Mouse (Mus musculus) testis, adult 2 months (tissue): Measurements from ENCODE around the gene Dlgap1.

Experiments
- CTCF ChIP-seq: fragments of 200-500 bp; IDR thresholded peaks from 2 replicates; pipeline ENCODE4 v1.5.1; 2012; ENCODE audit warnings: low read depth, mild to moderate bottlenecking, inconsistent platforms, low read length, moderate library complexity; ENCODE audit not compliant: control insufficient read depth, insufficient read depth, insufficient replicate concordance
- POLR2A ChIP-seq: fragments of 200-500 bp; IDR thresholded peaks from 2 replicates; pipeline ENCODE4 v1.6.1; 2012; ENCODE audit warnings: low read depth, mild to moderate bottlenecking, inconsistent platforms, low read length, moderate library complexity; ENCODE audit not compliant: control insufficient read depth

- TF ChIP-seq CTCF, result no peak
- no peak for TF ChIP-seq POLR2A
These were observed 494.1 kb downstream of the Dlgap1 start for GRCm38 (mm10) chr17:70462771-70463491.
